Mouse (Mus musculus) heart, postnatal 0 days (tissue): ENCODE data around the gene Tnfrsf18. TPM values are rescaled to one million over a fixed set of nuclear protein-coding genes. Genes with fewer than 3 reads are reported as not detected.

ENCODE experiments used
- ATAC-seq: fragments of 200-750 bp; cut with Nextera tagmentation; 2 replicates; pipeline ENCODE4 v1.8.0; 2017; ENCODE audit warnings: low read depth, moderate number of reproducible peaks, moderate library complexity; ENCODE audit not compliant: insufficient read depth
- DNase-seq: peaks from one replicate; pipeline ENCODE4 v3.0.0-alpha.2; 2016; ENCODE audit warnings: low spot score
- H3K27ac ChIP-seq: fragments of 300-500 bp; sonication (generic); 2 replicates; pipeline ENCODE4 v1.5.1; 2014; ENCODE audit warnings: low read depth, mild to moderate bottlenecking
- H3K27me3 ChIP-seq: fragments of 300-500 bp; sonication (generic); 2 replicates; pipeline ENCODE4 v1.6.1; 2014; ENCODE audit warnings: low read length, mixed read lengths; ENCODE audit not compliant: control insufficient read depth, insufficient read depth
- H3K36me3 ChIP-seq: fragments of 300-500 bp; sonication (generic); replicated peaks from 2 replicates; pipeline ENCODE4 v1.6.1; 2014; ENCODE audit warnings: low read length, mixed read lengths; ENCODE audit not compliant: control insufficient read depth, insufficient read depth
- H3K4me1 ChIP-seq: fragments of 300-500 bp; sonication (generic); 2 replicates; pipeline ENCODE4 v1.6.1; 2014; ENCODE audit warnings: antibody characterized with exemption; ENCODE audit not compliant: control insufficient read depth, insufficient read depth
- H3K4me2 ChIP-seq: fragments of 300-500 bp; sonication (generic); 2 replicates; pipeline ENCODE4 v1.6.1; 2014; ENCODE audit warnings: low read depth, mild to moderate bottlenecking, low read length, moderate library complexity
- H3K4me3 ChIP-seq: fragments of 300-500 bp; sonication (generic); 2 replicates; pipeline ENCODE4 v1.5.1; 2014; ENCODE audit warnings: low read depth, low read length
- H3K9ac ChIP-seq: fragments of 300-500 bp; sonication (generic); replicated peaks from 2 replicates; pipeline ENCODE4 v1.6.1; 2014; ENCODE audit warnings: low read depth, low read length, mixed read lengths
- H3K9me3 ChIP-seq: fragments of 300-500 bp; sonication (generic); replicated peaks from 2 replicates; pipeline ENCODE4 v1.6.1; 2016; ENCODE audit warnings: low read length; ENCODE audit not compliant: control insufficient read depth
- CTCF ChIP-seq: IDR thresholded peaks from 2 replicates; pipeline ENCODE4 v1.5.1; 2016; ENCODE audit warnings: antibody characterized with exemption, control low read depth, low read depth
- EP300 ChIP-seq: IDR thresholded peaks from 2 replicates; pipeline ENCODE4 v1.6.1; 2016; ENCODE audit warnings: antibody characterized with exemption, low read depth
- WGBS: fragments of 180-500 bp; shearing (Covaris S2); extraction: QIAGEN DNeasy Blood & Tissue Kit; methylation state at CpG from one replicate; pipeline ENCODE4 v1.1.7; 2014; 5-methylcytosine and 5-hydroxymethylcytosine counted together
- microRNA counts: library from miRNA; unstranded; fragments of <30 nt; microRNA quantifications from one replicate; lab custom pipeline; 2015
- microRNA-seq: library from miRNA; unstranded; fragments of <30 nt; microRNA quantifications from one replicate; pipeline ENCODE4, GENCODE M21; 2016
- polyA plus RNA-seq: library from polyadenylated mRNA; unstranded; fragments of >200 nt; fragmentation: Nextera tagmentation; extraction: Ambion mirVana; gene quantifications from 2 replicates; pipeline ENCODE4 v1.2.1, GENCODE M21; 2015
- total RNA-seq: library from RNA; depleted of rRNA; stranded (reverse); fragments of >200 nt; gene quantifications from 2 replicates; pipeline ENCODE4 v1.2.3, GENCODE M21; 2014; ENCODE audit warnings: low replicate concordance; rRNA removed

Gene Tnfrsf18
- total and polyA plus RNA-seq, 2 experiments from 2014 or later = 1.00 TPM; not detected in 1

DNA sequence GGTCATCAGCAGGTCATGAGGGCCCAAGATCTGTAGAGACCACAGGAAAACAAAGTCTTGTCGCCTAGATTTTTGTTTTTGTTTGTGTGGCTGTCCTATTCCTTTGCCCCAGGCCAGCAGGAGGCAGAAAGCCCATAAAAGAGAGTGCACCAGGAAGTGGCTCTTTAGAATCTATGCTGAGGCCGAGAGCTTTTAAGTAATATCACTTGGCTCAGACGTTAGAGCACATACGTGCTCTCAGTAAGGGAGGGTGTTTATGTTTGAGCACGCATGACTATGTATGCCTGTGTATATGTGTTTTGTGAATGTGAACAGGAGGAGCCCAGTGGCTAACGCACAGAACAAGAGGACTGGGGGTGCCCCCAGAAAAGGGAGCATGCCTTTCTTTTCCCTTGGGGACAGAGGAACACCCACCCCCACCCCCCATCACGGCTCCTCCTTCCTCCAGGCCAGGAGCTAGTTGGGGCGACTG, 51.0 kb downstream of the Tnfrsf18 start:
- peak overlapping the region; percentile 27; the same call in 1 of the 2 replicates for H3K9ac ChIP-seq
- peaks cover 12% of the 10 kb centered on the region; the same call in 1 of the 2 replicates for H3K4me1 ChIP-seq
- H3K27ac ChIP-seq = peak overlapping the region; percentile 14; the same call in 1 of the 2 replicates
- H3K9me3 ChIP-seq = no peaks in the 10 kb centered on the region
- peak overlapping the region; percentile 48 for H3K4me3 ChIP-seq
- no peaks in the 10 kb centered on the region for H3K36me3 ChIP-seq
- H3K27me3 ChIP-seq = no peaks in the 10 kb centered on the region
- H3K4me2 ChIP-seq = peak overlapping the region; percentile 84
- TF ChIP-seq CTCF (no peak; the same call in 1 of the 2 replicates), EP300 (no peak)
- DNase-seq = peak; percentile 38
- 20% methylated on average over 8 of the region's 8 CpGs for WGBS
- no peak for ATAC-seq

- Histone ChIP-seq H3K27me3 (no peaks in the 10 kb centered on the region), H3K9me3 (no peaks in the 10 kb centered on the region), H3K36me3 (no peaks in the 10 kb centered on the region), H3K27ac (peak overlapping the region; percentile 14; the same call in 1 of the 2 replicates), H3K4me3 (peak overlapping the region; percentile 48), H3K4me1 (peaks cover 12% of the 10 kb centered on the region; the same call in 1 of the 2 replicates), H3K4me2 (peak overlapping the region; percentile 84), H3K9ac (peak overlapping the region; percentile 27)
- ATAC-seq = peak; percentile 72
- WGBS = 1% methylated on average over 58 of the region's 58 CpGs
- TF ChIP-seq EP300 (no peak), CTCF (peak; percentile 17)
- peak; percentile 13 for DNase-seq
These were observed 51.7 kb downstream of the Tnfrsf18 start for GRCm38 (mm10) chr4:156077499-156078301.

MicroRNAs within 50 kb of the gene (microRNA counts, 519-probe panel; counts per million panel counts)
- not detected for microRNA mmu-miR-200a (lab: Ali Mortazavi, UCI)
- 1,889 counts per million, percentile 18 among the panel's probes with 10 or more counts for microRNA mmu-miR-200b (lab: Ali Mortazavi, UCI)
- microRNA mmu-miR-429 (lab: Ali Mortazavi, UCI) = 1,491 counts per million, percentile 13 among the panel's probes with 10 or more counts

Small RNA genes within 50 kb of the gene (microRNA-seq; reads per million reads assigned to microRNA genes)
- gene Mir200a (12.1 reads per million, percentile 33 among the genes with 10 or more reads in this experiment), gene Mir200b (41.4 reads per million, percentile 45 among the genes with 10 or more reads in this experiment), gene Mir429 (84.4 reads per million, percentile 52 among the genes with 10 or more reads in this experiment)

Other genes with a start within 250 kb of the Tnfrsf18 start
- gene Tmem88b, start 240.3 kb upstream of the Tnfrsf18 start, total RNA-seq = 3.4 and 4.2 TPM in 2 replicates
- gene Tmem88b, start 240.3 kb upstream of the Tnfrsf18 start, polyA plus RNA-seq = 2.5 and 2.9 TPM in 2 replicates
- not detected in 2 replicates for gene Ankrd65, start 235.7 kb upstream of the Tnfrsf18 start, total RNA-seq
- 0.26 TPM in 1 of 2 replicates, not detected in the other for gene Ankrd65, start 235.7 kb upstream of the Tnfrsf18 start, polyA plus RNA-seq
- gene Mrpl20, start 223.3 kb upstream of the Tnfrsf18 start, total RNA-seq = 32.2 and 91.4 TPM in 2 replicates
- 188 and 207 TPM in 2 replicates for gene Mrpl20, start 223.3 kb upstream of the Tnfrsf18 start, polyA plus RNA-seq
- 58.7 and 80.7 TPM in 2 replicates for gene Ccnl2, start 213.7 kb upstream of the Tnfrsf18 start, total RNA-seq
- 79.6 and 83.0 TPM in 2 replicates for gene Ccnl2, start 213.7 kb upstream of the Tnfrsf18 start, polyA plus RNA-seq
- 122 and 146 TPM in 2 replicates for gene Aurkaip1, start 194.9 kb upstream of the Tnfrsf18 start, total RNA-seq
- 155 TPM in 2 replicates for gene Aurkaip1, start 194.9 kb upstream of the Tnfrsf18 start, polyA plus RNA-seq
- gene Mxra8, start 186.5 kb upstream of the Tnfrsf18 start, total RNA-seq = 99.5 and 113 TPM in 2 replicates
- gene Mxra8, start 186.5 kb upstream of the Tnfrsf18 start, polyA plus RNA-seq = 57.8 and 62.6 TPM in 2 replicates
- gene Dvl1, start 178.8 kb upstream of the Tnfrsf18 start, total RNA-seq = 49.5 and 76.4 TPM in 2 replicates
- 2.8 and 2.9 TPM in 2 replicates for gene Dvl1, start 178.8 kb upstream of the Tnfrsf18 start, polyA plus RNA-seq
- gene Tas1r3, start 162.8 kb upstream of the Tnfrsf18 start, total RNA-seq = 0.11 and 0.19 TPM in 2 replicates
- 0.04 and 0.05 TPM in 2 replicates for gene Tas1r3, start 162.8 kb upstream of the Tnfrsf18 start, polyA plus RNA-seq
- 9.8 and 11.8 TPM in 2 replicates for gene Cptp, start 156.7 kb upstream of the Tnfrsf18 start, total RNA-seq
- gene Cptp, start 156.7 kb upstream of the Tnfrsf18 start, polyA plus RNA-seq = 7.0 and 7.2 TPM in 2 replicates
- gene Ints11, start 156.6 kb upstream of the Tnfrsf18 start, total RNA-seq = 19.0 and 25.1 TPM in 2 replicates
- gene Ints11, start 156.6 kb upstream of the Tnfrsf18 start, polyA plus RNA-seq = 20.0 and 21.6 TPM in 2 replicates
- 31.3 and 33.9 TPM in 2 replicates for gene Pusl1, start 134.4 kb upstream of the Tnfrsf18 start, total RNA-seq
- gene Pusl1, start 134.4 kb upstream of the Tnfrsf18 start, polyA plus RNA-seq = 20.1 and 22.3 TPM in 2 replicates
- gene Acap3, start 134.3 kb upstream of the Tnfrsf18 start, total RNA-seq = 16.3 and 31.2 TPM in 2 replicates
- 5.8 and 6.4 TPM in 2 replicates for gene Acap3, start 134.3 kb upstream of the Tnfrsf18 start, polyA plus RNA-seq
- gene Ube2j2, start 82.3 kb upstream of the Tnfrsf18 start, total RNA-seq = 46.4 and 46.8 TPM in 2 replicates
- 63.3 and 66.9 TPM in 2 replicates for gene Ube2j2, start 82.3 kb upstream of the Tnfrsf18 start, polyA plus RNA-seq
- gene C1qtnf12, start 63.8 kb upstream of the Tnfrsf18 start, total RNA-seq = 42.5 and 51.4 TPM in 2 replicates
- 20.5 and 20.8 TPM in 2 replicates for gene C1qtnf12, start 63.8 kb upstream of the Tnfrsf18 start, polyA plus RNA-seq
- 3.9 and 11.2 TPM in 2 replicates for gene B3galt6, start 33.5 kb upstream of the Tnfrsf18 start, total RNA-seq
- 5.0 and 5.7 TPM in 2 replicates for gene B3galt6, start 33.5 kb upstream of the Tnfrsf18 start, polyA plus RNA-seq
- 88.4 and 114 TPM in 2 replicates for gene Sdf4, start 33.3 kb upstream of the Tnfrsf18 start, total RNA-seq
- gene Sdf4, start 33.3 kb upstream of the Tnfrsf18 start, polyA plus RNA-seq = 102 and 105 TPM in 2 replicates
- not detected in 2 replicates for gene Tnfrsf4, start 12.3 kb upstream of the Tnfrsf18 start, total RNA-seq
- gene Tnfrsf4, start 12.3 kb upstream of the Tnfrsf18 start, polyA plus RNA-seq = 0.26 and 0.31 TPM in 2 replicates
- gene Ttll10, start 33.2 kb downstream of the Tnfrsf18 start, total RNA-seq = not detected in 2 replicates
- gene Ttll10, start 33.2 kb downstream of the Tnfrsf18 start, polyA plus RNA-seq = 0.08 TPM in 1 of 2 replicates, not detected in the other
- gene 9430015G10Rik, start 83.8 kb downstream of the Tnfrsf18 start, total RNA-seq = 6.7 and 14.6 TPM in 2 replicates
- 3.8 and 4.3 TPM in 2 replicates for gene 9430015G10Rik, start 83.8 kb downstream of the Tnfrsf18 start, polyA plus RNA-seq
- gene Rnf223, start 104.3 kb downstream of the Tnfrsf18 start, total RNA-seq = not detected in 2 replicates
- not detected in 2 replicates for gene Rnf223, start 104.3 kb downstream of the Tnfrsf18 start, polyA plus RNA-seq
- 94.4 and 109 TPM in 2 replicates for gene Agrn, start 171.3 kb downstream of the Tnfrsf18 start, total RNA-seq
- 18.5 and 20.1 TPM in 2 replicates for gene Agrn, start 171.3 kb downstream of the Tnfrsf18 start, polyA plus RNA-seq
- gene Isg15, start 174.7 kb downstream of the Tnfrsf18 start, total RNA-seq = 7.5 and 19.9 TPM in 2 replicates
- gene Isg15, start 174.7 kb downstream of the Tnfrsf18 start, polyA plus RNA-seq = 4.5 and 7.0 TPM in 2 replicates
- 5.9 and 6.0 TPM in 2 replicates for gene AW011738, start 177.1 kb downstream of the Tnfrsf18 start, total RNA-seq
- 3.2 and 3.4 TPM in 2 replicates for gene AW011738, start 177.1 kb downstream of the Tnfrsf18 start, polyA plus RNA-seq
- gene Perm1, start 189.7 kb downstream of the Tnfrsf18 start, total RNA-seq = 57.5 and 68.3 TPM in 2 replicates
- gene Perm1, start 189.7 kb downstream of the Tnfrsf18 start, polyA plus RNA-seq = 35.9 and 42.9 TPM in 2 replicates
- 15.3 and 21.9 TPM in 2 replicates for gene Plekhn1, start 208.7 kb downstream of the Tnfrsf18 start, total RNA-seq
- gene Plekhn1, start 208.7 kb downstream of the Tnfrsf18 start, polyA plus RNA-seq = 5.9 and 6.0 TPM in 2 replicates
- 34.5 and 46.4 TPM in 2 replicates for gene Noc2l, start 209.8 kb downstream of the Tnfrsf18 start, total RNA-seq
- 15.8 and 17.2 TPM in 2 replicates for gene Noc2l, start 209.8 kb downstream of the Tnfrsf18 start, polyA plus RNA-seq
- gene Samd11, start 229.5 kb downstream of the Tnfrsf18 start, total RNA-seq = 0.95 TPM in 1 of 2 replicates, not detected in the other
- gene Samd11, start 229.5 kb downstream of the Tnfrsf18 start, polyA plus RNA-seq = 0.16 and 0.19 TPM in 2 replicates